Mouse (Mus musculus): Measurements from ENCODE around the gene Gps2. TPM values are rescaled to one million over a fixed set of nuclear protein-coding genes. Genes with fewer than 3 reads are reported as not detected.

Gps2 gene
- polyA plus RNA-seq, 1 experiment from 2014 or later: 42.3 TPM

GRCm38 (mm10) chr11:69895291-69895690 lies 18.4 kb upstream of the Gps2 start, which contains the start of gene Acap1:
Gene Acap1, minus strand, starts transcription at chr11:69895539.
- Histone ChIP-seq H3K27me3 (replicated peaks; ENCODE audit: control insufficient read depth, insufficient read depth, low read length) (no peaks in the 10 kb centered on the region), H3K27ac (ENCODE audit: low read depth, low read length) (no peak within 1 kb of the TSS), H3K4me2 (replicated peaks; ENCODE audit: low read depth) (no peak within 1 kb of the TSS), H3K4me3 (ENCODE audit: low read depth, low read length) (no peak within 1 kb of the TSS), H3K9ac (ENCODE audit: low read depth, low read length) (no peak within 1 kb of the TSS), H3K9me3 (ENCODE audit: control insufficient read depth) (no peaks in the 10 kb centered on the region), H3K4me1 (replicated peaks; ENCODE audit: control insufficient read depth, insufficient read depth, low read length) (no peaks in the 10 kb centered on the region), H3K36me3 (ENCODE audit: control insufficient read depth, insufficient read depth) (no peaks in the 10 kb centered on the region)
- TF ChIP-seq CTCF (IDR thresholded peaks at IDR 0.05; ENCODE audit: low read depth): no peak
- 70% methylated on average over 4 of the region's 4 CpGs for WGBS
- no peak for ATAC-seq

GRCm38 (mm10) chr11:69899870-69900269 lies 13.8 kb upstream of the Gps2 start:
- WGBS: 27% methylated on average over 4 of the region's 4 CpGs
- no peaks in the 10 kb centered on the region for H3K9me3 ChIP-seq (ENCODE audit: control insufficient read depth)
- TF ChIP-seq CTCF (IDR thresholded peaks at IDR 0.05; ENCODE audit: low read depth): no peak
- H3K9ac ChIP-seq (ENCODE audit: low read depth, low read length): no peak overlapping the region
- no peaks in the 10 kb centered on the region for H3K27me3 ChIP-seq (replicated peaks; ENCODE audit: control insufficient read depth, insufficient read depth, low read length)
- peak overlapping the region; percentile 98 for H3K4me2 ChIP-seq (replicated peaks; ENCODE audit: low read depth)
- no peak overlapping the region for H3K27ac ChIP-seq (ENCODE audit: low read depth, low read length)
- H3K4me3 ChIP-seq (ENCODE audit: low read depth, low read length): peak overlapping the region; percentile 75
- no peak for ATAC-seq
- peaks cover 13% of the 10 kb centered on the region for H3K36me3 ChIP-seq (ENCODE audit: control insufficient read depth, insufficient read depth)
- H3K4me1 ChIP-seq (replicated peaks; ENCODE audit: control insufficient read depth, insufficient read depth, low read length): no peaks in the 10 kb centered on the region

- H3K36me3 ChIP-seq (ENCODE audit: control insufficient read depth, insufficient read depth): peaks cover 19% of the 10 kb centered on the region
- no peak for TF ChIP-seq CTCF (IDR thresholded peaks at IDR 0.05; ENCODE audit: low read depth)
- H3K4me3 ChIP-seq (ENCODE audit: low read depth, low read length): peak within 1 kb of the TSS; percentile 75
- no peaks in the 10 kb centered on the region for H3K27me3 ChIP-seq (replicated peaks; ENCODE audit: control insufficient read depth, insufficient read depth, low read length)
- under 1% methylated on average over 38 of the region's 38 CpGs for WGBS
- H3K4me1 ChIP-seq (replicated peaks; ENCODE audit: control insufficient read depth, insufficient read depth, low read length): no peaks in the 10 kb centered on the region
- peak within 1 kb of the TSS; percentile 65 for H3K9ac ChIP-seq (ENCODE audit: low read depth, low read length)
- H3K9me3 ChIP-seq (ENCODE audit: control insufficient read depth): no peaks in the 10 kb centered on the region
- peak; percentile 93 for ATAC-seq
- H3K4me2 ChIP-seq (replicated peaks; ENCODE audit: low read depth): peak within 1 kb of the TSS; percentile 98
- H3K27ac ChIP-seq (ENCODE audit: low read depth, low read length): peak within 1 kb of the TSS; percentile 89
These were observed 12.9 kb upstream of the Gps2 start, which contains the start of the genes 2810408A11Rik and Neurl4 for GRCm38 (mm10) chr11:69900471-69901405. Gene 2810408A11Rik, minus strand, starts transcription at chr11:69900987. Gene Neurl4, plus strand, starts transcription at chr11:69901072.

GRCm38 (mm10) chr11:69901406-69901846 lies 12.3 kb upstream of the Gps2 start:
- WGBS: under 1% methylated on average over 42 of the region's 42 CpGs
- ATAC-seq: peak; percentile 80

GRCm38 (mm10) chr11:69901993-69902392 lies 11.7 kb upstream of the Gps2 start:
- Histone ChIP-seq H3K4me3 (ENCODE audit: low read depth, low read length) (peak overlapping the region; percentile 75), H3K27me3 (replicated peaks; ENCODE audit: control insufficient read depth, insufficient read depth, low read length) (no peaks in the 10 kb centered on the region), H3K4me1 (replicated peaks; ENCODE audit: control insufficient read depth, insufficient read depth, low read length) (no peaks in the 10 kb centered on the region), H3K4me2 (replicated peaks; ENCODE audit: low read depth) (peak overlapping the region; percentile 98), H3K9me3 (ENCODE audit: control insufficient read depth) (no peaks in the 10 kb centered on the region), H3K36me3 (ENCODE audit: control insufficient read depth, insufficient read depth) (peaks cover 31% of the 10 kb centered on the region), H3K9ac (ENCODE audit: low read depth, low read length) (peak overlapping the region; percentile 65), H3K27ac (ENCODE audit: low read depth, low read length) (peak overlapping the region; percentile 89)
- no peak for TF ChIP-seq CTCF (IDR thresholded peaks at IDR 0.05; ENCODE audit: low read depth)
- ATAC-seq: no peak; the same call in 1 of the 2 replicates
- WGBS: under 1% methylated on average over 34 of the region's 39 CpGs

More at GRCm38 (mm10) chr11:69901406-69901846, 12.3 kb upstream of the Gps2 start:
- peak overlapping the region; percentile 75 for H3K4me3 ChIP-seq (ENCODE audit: low read depth, low read length)
- peak overlapping the region; percentile 65 for H3K9ac ChIP-seq (ENCODE audit: low read depth, low read length)
- H3K36me3 ChIP-seq (ENCODE audit: control insufficient read depth, insufficient read depth): peaks cover 26% of the 10 kb centered on the region
- no peak for TF ChIP-seq CTCF (IDR thresholded peaks at IDR 0.05; ENCODE audit: low read depth)
- H3K4me1 ChIP-seq (replicated peaks; ENCODE audit: control insufficient read depth, insufficient read depth, low read length): no peaks in the 10 kb centered on the region
- H3K4me2 ChIP-seq (replicated peaks; ENCODE audit: low read depth): peak overlapping the region; percentile 98
- no peaks in the 10 kb centered on the region for H3K9me3 ChIP-seq (ENCODE audit: control insufficient read depth)
- no peaks in the 10 kb centered on the region for H3K27me3 ChIP-seq (replicated peaks; ENCODE audit: control insufficient read depth, insufficient read depth, low read length)
- peak overlapping the region; percentile 89 for H3K27ac ChIP-seq (ENCODE audit: low read depth, low read length)

GRCm38 (mm10) chr11:69902972-69903371 lies 10.7 kb upstream of the Gps2 start:
- ATAC-seq: no peak
- H3K4me2 ChIP-seq (replicated peaks; ENCODE audit: low read depth): peak overlapping the region; percentile 98
- H3K4me3 ChIP-seq (ENCODE audit: low read depth, low read length): no peak overlapping the region
- no peaks in the 10 kb centered on the region for H3K27me3 ChIP-seq (replicated peaks; ENCODE audit: control insufficient read depth, insufficient read depth, low read length)
- H3K36me3 ChIP-seq (ENCODE audit: control insufficient read depth, insufficient read depth): peaks cover 41% of the 10 kb centered on the region
- WGBS: 67% methylated on average over 13 of the region's 13 CpGs
- H3K4me1 ChIP-seq (replicated peaks; ENCODE audit: control insufficient read depth, insufficient read depth, low read length): no peaks in the 10 kb centered on the region
- no peak overlapping the region for H3K9ac ChIP-seq (ENCODE audit: low read depth, low read length)
- no peak overlapping the region for H3K27ac ChIP-seq (ENCODE audit: low read depth, low read length)
- no peaks in the 10 kb centered on the region for H3K9me3 ChIP-seq (ENCODE audit: control insufficient read depth)
- no peak for TF ChIP-seq CTCF (IDR thresholded peaks at IDR 0.05; ENCODE audit: low read depth)
